Mouse (Mus musculus): Measurements from ENCODE around the gene Gm8922. TPM values are rescaled to one million over a fixed set of nuclear protein-coding genes. Genes with fewer than 3 reads are reported as not detected.
"Not testable (repeated sequence)": the region's sequence is repeated elsewhere in the genome, so short reads cannot be mapped to it uniquely, and the experiment has no call there.

Gene Gm8922
- polyA plus RNA-seq (2014; fragmentation: Nextera tagmentation; extraction: Ambion mirVana) = not detected in 2 replicates

GRCm38 (mm10) chr5:11681659-11682058, at the start of gene Gm8922:
Gene Gm8922, plus strand, starts transcription at chr5:11681959.
- not testable (repeated sequence) for H3K4me1 ChIP-seq (replicated peaks; ENCODE audit: control insufficient read depth, insufficient read depth, low read length); DNase-seq (ENCODE audit: low spot score); H3K27me3 ChIP-seq (replicated peaks; ENCODE audit: control insufficient read depth, insufficient read depth, low read length); H3K9ac ChIP-seq (ENCODE audit: low read depth, low read length); H3K4me2 ChIP-seq; H3K4me3 ChIP-seq (ENCODE audit: low read depth, low read length); H3K9me3 ChIP-seq (ENCODE audit: control insufficient read depth, low read length); H3K27ac ChIP-seq (ENCODE audit: low read depth, low read length); H3K36me3 ChIP-seq (ENCODE audit: control insufficient read depth, insufficient read depth, low read length); ATAC-seq (replicated peaks; ENCODE audit: low FRiP score)
- WGBS = no CpG with 5 or more reads among the region's 2 CpGs

Other genes with a start within 250 kb of the Gm8922 start
- gene Gm8906, start 179.3 kb upstream of the Gm8922 start, polyA plus RNA-seq (2014; fragmentation: Nextera tagmentation; extraction: Ambion mirVana) = not detected in 2 replicates
- gene Gm6460, start 87.0 kb upstream of the Gm8922 start, polyA plus RNA-seq (2014; fragmentation: Nextera tagmentation; extraction: Ambion mirVana) = not detected in 2 replicates
- not detected in 2 replicates for gene Gm8926, start 88.6 kb downstream of the Gm8922 start, polyA plus RNA-seq (2014; fragmentation: Nextera tagmentation; extraction: Ambion mirVana)
- not detected in 2 replicates for gene Gm6465, start 163.6 kb downstream of the Gm8922 start, polyA plus RNA-seq (2014; fragmentation: Nextera tagmentation; extraction: Ambion mirVana)
- not detected in 2 replicates for gene 4933402N22Rik, start 236.1 kb downstream of the Gm8922 start, polyA plus RNA-seq (2014; fragmentation: Nextera tagmentation; extraction: Ambion mirVana)